In the genomic region with DNA sequence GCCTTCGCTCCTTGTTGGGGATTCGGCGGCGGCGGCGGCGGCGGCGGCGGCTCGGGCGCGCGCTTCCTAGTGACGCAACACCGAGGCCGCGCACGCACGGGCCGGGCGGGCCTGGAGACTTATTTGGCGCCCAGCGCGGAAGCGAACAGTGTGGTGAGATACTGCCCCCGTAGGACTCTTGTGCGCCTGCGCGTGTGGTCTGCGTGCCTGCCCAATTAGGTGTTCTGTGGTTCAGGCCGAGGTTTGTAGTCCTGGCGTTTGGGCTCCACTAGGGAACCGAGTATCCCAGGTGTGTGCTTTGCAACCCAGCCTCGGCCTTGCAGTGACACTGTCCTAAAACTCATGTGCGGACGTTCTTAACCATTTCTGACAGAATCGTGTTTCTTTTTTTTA, we compare ENCODE assay signal across 8 mouse cellular contexts. TPM values are rescaled to one million over a fixed set of nuclear protein-coding genes. Genes with fewer than 3 reads are reported as not detected.
DNase-seq lines count a peak whose midpoint lies in the region; ATAC-seq lines count a peak whose summit lies in the region.
"Not testable (repeated sequence)": the region's sequence is repeated elsewhere in the genome, so short reads cannot be mapped to it uniquely, and the experiment has no call there.

TSS of gene Gmeb2 (minus strand) at position 78 of the 393 bp plus-strand sequence.

- ATAC-seq in hindbrain, embryonic 16.5 days, result peak; percentile 96

- H3K27me3 ChIP-seq in hindbrain, embryonic 16.5 days (replicated peaks; ENCODE audit: control insufficient read depth, insufficient read depth, low read length), result not testable (repeated sequence)

- WGBS in hindbrain, embryonic 16.5 days, result under 1% methylated on average over 8 of the region's 38 CpGs
- WGBS in macrophage (ENCODE audit: missing documents), result 0% methylated on average over 22 of the region's 38 CpGs

- H3K79me2 ChIP-seq in macrophage (ENCODE audit: inconsistent target), result peaks cover 67% of the 10 kb centered on the region

- peak within 1 kb of the TSS; percentile 91 for H3K9ac ChIP-seq in hindbrain, embryonic 16.5 days (ENCODE audit: low read depth, low read length)

- peaks cover 14% of the 10 kb centered on the region for H3K4me1 ChIP-seq in hindbrain, embryonic 16.5 days (ENCODE audit: control insufficient read depth, insufficient read depth, low read depth, low read length)

- not testable (repeated sequence) for H3K36me3 ChIP-seq in hindbrain, embryonic 16.5 days (ENCODE audit: control insufficient read depth, insufficient read depth, low read length); macrophage (ENCODE audit: inconsistent target)

- H3K4me3 ChIP-seq in hindbrain, embryonic 16.5 days (ENCODE audit: low read length), result peak within 1 kb of the TSS; percentile 74
- H3K4me3 ChIP-seq in macrophage (ENCODE audit: inconsistent target), result peak within 1 kb of the TSS; percentile 69

- peak within 1 kb of the TSS; percentile 96 for H3K27ac ChIP-seq in hindbrain, embryonic 16.5 days (ENCODE audit: low read depth, low read length)
- peak within 1 kb of the TSS; percentile 89 for H3K27ac ChIP-seq in macrophage

- not testable (repeated sequence) for H3K9me3 ChIP-seq in hindbrain, embryonic 16.5 days (ENCODE audit: control insufficient read depth, low read length)

- peak within 1 kb of the TSS; percentile 59 for H3K4me2 ChIP-seq in hindbrain, embryonic 16.5 days (ENCODE audit: low read length)

- peak; percentile 89 for DNase-seq in WW6 (ENCODE audit: low read depth, low spot score)
- DNase-seq in cerebellum, postnatal 4 days (ENCODE audit: low spot score in 2 of 2), result peak; percentile 70 to 87
- peak; percentile 93 for DNase-seq in gastrocnemius, adult 18-20 months (ENCODE audit: low spot score)
- peak; percentile 89 to 93 for DNase-seq in left cerebral cortex, adult 18-20 months (ENCODE audit: low spot score in 2 of 2)
- DNase-seq in right cerebral cortex, adult 18-20 months, result peak; percentile 95
- peak; percentile 94 for DNase-seq in urinary bladder, postnatal 14 days (ENCODE audit: low spot score)

RNA-seq across cellular contexts. Expression of gene Gmeb2, which starts in this region (rescaled TPM):
- 1 to 10 TPM; 7.2 to 8.7 TPM for total RNA-seq in gastrocnemius, adult 18-20 months (2021)
- 13.0 and 15.6 TPM in 2 replicates for polyA plus RNA-seq in hindbrain, embryonic 16.5 days (2015; fragmentation: Nextera tagmentation; extraction: Ambion mirVana)
- 10 to 100 TPM; 23.9 to 25.8 TPM for total RNA-seq in left cerebral cortex, adult 18-20 months (2021)
- 100 to 1,000 TPM in 6 of 26 experiments, 10 to 100 TPM in 20; 44.2 to 154 (median 63.9) TPM for total RNA-seq in macrophage (2018; cell fraction: chromatin; rRNA removed)
- 10 to 100 TPM; 10.3 to 28.8 (median 12.7) TPM for total RNA-seq in macrophage (2018; cell fraction: cytosol; rRNA removed)
- total RNA-seq in macrophage (2018; cell fraction: nucleus; rRNA removed), result 100 to 1,000 TPM in 2 of 26 experiments, 10 to 100 TPM in 24; 27.3 to 108 (median 45.0) TPM
- polyA plus RNA-seq in macrophage (2018), result 8.9 to 11.2 TPM (median 10.8 TPM) in 3 replicates

Comparison
In these comparisons a context has a peak if more than half of its experiments do, and no peak if none do; other contexts are left out.
1. Peak in every context shown above with its lines: DNase-seq, ATAC-seq, H3K4me3 ChIP-seq and H3K27ac ChIP-seq.